Mouse (Mus musculus) liver, adult 2 months (tissue): ENCODE measurements around the gene Bmpr1b. TPM values are rescaled to one million over a fixed set of nuclear protein-coding genes. Genes with fewer than 3 reads are reported as not detected.

ENCODE experiments used
- DNase-seq: peaks from one replicate; pipeline ENCODE4 v3.0.0-alpha.2; 2011; ENCODE audit warnings: low read depth, low spot score; ENCODE audit errors: extremely low read depth
- H3K27ac ChIP-seq: fragments of 200-500 bp; replicated peaks from 2 replicates; pipeline ENCODE4 v1.5.1; 2012; ENCODE audit warnings: low read depth, mild to moderate bottlenecking, control low read depth, inconsistent platforms, low read length; ENCODE audit not compliant: insufficient read depth
- H3K27me3 ChIP-seq: fragments of 200-500 bp; 2 replicates; pipeline ENCODE4 v1.6.1; 2012; ENCODE audit warnings: mild to moderate bottlenecking, moderate library complexity, low read length, inconsistent platforms; ENCODE audit not compliant: control insufficient read depth, insufficient read depth
- H3K36me3 ChIP-seq: fragments of 200-500 bp; 2 replicates; pipeline ENCODE4 v1.6.1; 2012; ENCODE audit warnings: low read length, inconsistent platforms; ENCODE audit not compliant: control insufficient read depth, insufficient read depth
- H3K4me1 ChIP-seq: fragments of 200-500 bp; 2 replicates; pipeline ENCODE4 v1.6.1; 2011; ENCODE audit warnings: low read length; ENCODE audit not compliant: control insufficient read depth, insufficient read depth
- H3K4me3 ChIP-seq: fragments of 200-500 bp; 2 replicates; pipeline ENCODE4 v1.5.1; 2011; ENCODE audit warnings: low read depth, mild to moderate bottlenecking, control low read depth, low read length, moderate library complexity; ENCODE audit not compliant: insufficient read depth
- H3K79me2 ChIP-seq: fragments of 200-500 bp; 2 replicates; pipeline ENCODE4 v1.6.1; 2012; ENCODE audit warnings: inconsistent platforms, mild to moderate bottlenecking, low read length, moderate library complexity; ENCODE audit not compliant: control insufficient read depth, insufficient read depth
- H3K9ac ChIP-seq: fragments of 200-500 bp; 2 replicates; pipeline ENCODE4 v1.6.1; 2012; ENCODE audit warnings: low read depth, mild to moderate bottlenecking, control low read depth, inconsistent platforms, low read length
- CTCF ChIP-seq: fragments of 200-500 bp; IDR thresholded peaks from 2 replicates; pipeline ENCODE4 v1.5.1; 2011; ENCODE audit warnings: low read depth, low read length, control low read depth
- POLR2A ChIP-seq: fragments of 200-500 bp; IDR thresholded peaks from 2 replicates; pipeline ENCODE4 v1.6.1; 2011; ENCODE audit warnings: low read length, control low read depth; ENCODE audit not compliant: insufficient read depth; ENCODE audit errors: extremely low read depth
- WGBS: fragments of 180-500 bp; shearing (Covaris S2); methylation state at CpG from one replicate; pipeline ENCODE4 v1.1.7; 2018; 5-methylcytosine and 5-hydroxymethylcytosine counted together
- polyA plus RNA-seq: library from polyadenylated mRNA; depleted of rRNA; stranded (reverse); fragments of >200 nt; gene quantifications from 2 replicates; pipeline ENCODE4 v1.2.3, GENCODE M21; 2012
- total RNA-seq: library from RNA; depleted of rRNA; stranded (reverse); fragments of >200 nt; gene quantifications from 2 replicates; pipeline ENCODE4 v1.2.3, GENCODE M21; 2014

Bmpr1b gene
- total and polyA plus RNA-seq, 2 experiments = not detected

DNA sequence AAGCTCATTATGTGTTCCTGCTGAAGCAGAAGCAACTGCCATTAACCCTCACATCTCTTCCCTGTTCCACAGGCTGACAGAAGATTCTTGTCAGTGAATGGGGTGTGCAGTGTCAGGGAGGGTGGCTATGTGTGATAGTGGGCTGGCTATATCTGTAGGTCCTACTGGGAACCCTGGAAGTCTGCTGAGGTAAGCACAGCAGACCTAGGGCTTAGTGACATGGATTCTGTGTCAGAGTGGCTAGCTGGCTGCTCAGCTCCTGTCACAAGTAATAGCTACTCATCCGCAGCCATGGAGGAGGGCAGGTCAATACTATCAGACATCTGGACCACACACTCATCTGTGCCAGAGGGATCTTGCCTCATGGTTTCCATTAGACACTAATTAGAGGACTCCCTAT, 354.4 kb downstream of the Bmpr1b start:
- H3K27ac ChIP-seq = no peak overlapping the region
- no peaks in the 10 kb centered on the region for H3K27me3 ChIP-seq
- DNase-seq = no peak
- H3K36me3 ChIP-seq = no peaks in the 10 kb centered on the region
- no peaks in the 10 kb centered on the region for H3K4me1 ChIP-seq
- TF ChIP-seq POLR2A (no peak), CTCF (no peak)
- H3K79me2 ChIP-seq = no peaks in the 10 kb centered on the region
- H3K4me3 ChIP-seq = no peak overlapping the region
- no peak overlapping the region for H3K9ac ChIP-seq
- 92% methylated on average over 1 of the region's 1 CpGs for WGBS

DNA sequence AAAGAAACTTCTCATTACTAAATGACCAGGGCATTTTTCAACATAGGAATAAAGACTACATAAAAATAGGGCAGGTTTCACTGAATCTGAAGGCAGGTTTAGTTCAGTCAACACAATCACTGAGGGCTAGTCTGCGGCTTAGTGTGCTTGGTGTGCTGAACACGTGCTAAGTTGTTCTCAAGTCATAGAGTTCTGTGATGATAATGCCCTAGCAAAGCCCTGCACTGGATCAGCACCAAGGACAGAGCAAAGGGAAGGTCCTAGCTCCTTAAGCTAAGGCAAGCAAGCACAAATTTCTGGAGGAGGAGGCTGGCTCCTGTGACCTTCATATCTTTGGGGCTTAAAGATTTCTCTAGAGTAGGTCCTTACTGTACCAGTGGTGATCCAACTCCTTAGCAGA, 357.9 kb downstream of the Bmpr1b start:
- H3K27me3 ChIP-seq = no peaks in the 10 kb centered on the region
- H3K4me3 ChIP-seq = no peak overlapping the region
- no peak overlapping the region for H3K9ac ChIP-seq
- WGBS = 23% methylated on average over 2 of the region's 2 CpGs
- no peak overlapping the region for H3K27ac ChIP-seq
- H3K4me1 ChIP-seq = no peaks in the 10 kb centered on the region
- DNase-seq = no peak
- no peaks in the 10 kb centered on the region for H3K36me3 ChIP-seq
- no peak for TF ChIP-seq POLR2A
- no peak for TF ChIP-seq CTCF
- no peaks in the 10 kb centered on the region for H3K79me2 ChIP-seq

- no peaks in the 10 kb centered on the region for H3K36me3 ChIP-seq
- H3K4me1 ChIP-seq = no peaks in the 10 kb centered on the region
- no peaks in the 10 kb centered on the region for H3K79me2 ChIP-seq
- no peaks in the 10 kb centered on the region for H3K27me3 ChIP-seq
- no peak overlapping the region for H3K9ac ChIP-seq
- 61% methylated on average over 7 of the region's 7 CpGs for WGBS
- H3K27ac ChIP-seq = no peak overlapping the region
- TF ChIP-seq POLR2A = no peak
- no peak for TF ChIP-seq CTCF
- DNase-seq = no peak
- no peak overlapping the region for H3K4me3 ChIP-seq
Measured at GRCm38 (mm10) chr3:141810944-141811343, 358.3 kb downstream of the Bmpr1b start.

DNA sequence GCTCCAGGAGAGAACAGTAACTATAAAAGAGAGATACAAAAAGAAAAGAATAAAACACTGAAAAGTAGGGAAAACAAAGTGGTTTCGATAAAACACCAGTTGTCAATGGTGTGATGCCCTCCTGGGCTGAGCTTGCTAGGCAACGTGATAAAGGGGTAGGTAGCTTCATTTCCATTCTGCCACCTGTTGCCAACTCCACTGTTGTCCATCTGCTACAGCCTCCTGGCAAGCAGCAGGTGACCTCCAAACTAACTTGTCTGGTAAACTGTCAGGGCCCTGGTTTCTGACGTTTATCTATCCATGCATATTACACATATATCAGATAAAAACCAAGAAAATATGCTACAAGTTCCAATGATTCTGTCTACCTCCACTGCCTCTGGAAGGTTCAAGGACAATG, 359.6 kb downstream of the Bmpr1b start:
- Histone ChIP-seq H3K36me3 (no peaks in the 10 kb centered on the region), H3K79me2 (no peaks in the 10 kb centered on the region), H3K27ac (no peak overlapping the region), H3K4me3 (no peak overlapping the region), H3K4me1 (no peaks in the 10 kb centered on the region), H3K27me3 (no peaks in the 10 kb centered on the region), H3K9ac (no peak overlapping the region)
- WGBS = 63% methylated on average over 3 of the region's 3 CpGs
- TF ChIP-seq POLR2A (no peak), CTCF (no peak)
- no peak for DNase-seq

GRCm38 (mm10) chr3:141804133-141804532, 365.1 kb downstream of the Bmpr1b start:
- H3K4me1 ChIP-seq = no peaks in the 10 kb centered on the region
- TF ChIP-seq POLR2A (no peak), CTCF (no peak)
- 72% methylated on average over 5 of the region's 5 CpGs for WGBS

GRCm38 (mm10) chr3:141797789-141798188, 371.4 kb downstream of the Bmpr1b start:
- H3K9ac ChIP-seq = no peak overlapping the region
- DNase-seq = no peak
- H3K27ac ChIP-seq = no peak overlapping the region
- H3K27me3 ChIP-seq = no peaks in the 10 kb centered on the region
- WGBS = 70% methylated on average over 1 of the region's 1 CpGs
- H3K4me1 ChIP-seq = no peaks in the 10 kb centered on the region
- no peaks in the 10 kb centered on the region for H3K79me2 ChIP-seq
- no peak overlapping the region for H3K4me3 ChIP-seq
- no peak for TF ChIP-seq POLR2A
- no peaks in the 10 kb centered on the region for H3K36me3 ChIP-seq

More at GRCm38 (mm10) chr3:141804133-141804532, 365.1 kb downstream of the Bmpr1b start:
- no peak overlapping the region for H3K4me3 ChIP-seq
- no peaks in the 10 kb centered on the region for H3K27me3 ChIP-seq
- H3K79me2 ChIP-seq = no peaks in the 10 kb centered on the region
- no peaks in the 10 kb centered on the region for H3K36me3 ChIP-seq
- no peak for DNase-seq
- H3K27ac ChIP-seq = no peak overlapping the region
- no peak overlapping the region for H3K9ac ChIP-seq
